Mouse (Mus musculus): ENCODE data around the gene Amotl2.

The Amotl2 gene

GRCm38 (mm10) chr9:102719085-102719484 is 2.6 kb downstream of the Amotl2 start:
- no peak for DNase-seq (ENCODE audit: low read depth, low spot score)

- no peak for DNase-seq (ENCODE audit: low read depth, low spot score)
Observed at GRCm38 (mm10) chr9:102719936-102720566, 3.6 kb downstream of the Amotl2 start.

GRCm38 (mm10) chr9:102720567-102721167 is 4.2 kb downstream of the Amotl2 start:
- no peak for DNase-seq (ENCODE audit: low read depth, low spot score)

GRCm38 (mm10) chr9:102721406-102721978 is 5.0 kb downstream of the Amotl2 start:
- no peak for DNase-seq (ENCODE audit: low read depth, low spot score)

GRCm38 (mm10) chr9:102722071-102722561 is 5.6 kb downstream of the Amotl2 start:
- DNase-seq (ENCODE audit: low read depth, low spot score), result no peak

GRCm38 (mm10) chr9:102722750-102723149 is 6.3 kb downstream of the Amotl2 start:
- no peak for DNase-seq (ENCODE audit: low read depth, low spot score)

GRCm38 (mm10) chr9:102723241-102723709 is 6.8 kb downstream of the Amotl2 start:
- no peak for DNase-seq (ENCODE audit: low read depth, low spot score)

GRCm38 (mm10) chr9:102723990-102724461 is 7.6 kb downstream of the Amotl2 start:
- DNase-seq (ENCODE audit: low read depth, low spot score), result no peak

- no peak for DNase-seq (ENCODE audit: low read depth, low spot score)
Observed at GRCm38 (mm10) chr9:102724942-102725341, 8.5 kb downstream of the Amotl2 start.

GRCm38 (mm10) chr9:102725958-102726654 is 9.6 kb downstream of the Amotl2 start:
- DNase-seq (ENCODE audit: low read depth, low spot score), result no peak

- no peak for DNase-seq (ENCODE audit: low read depth, low spot score)
Observed at GRCm38 (mm10) chr9:102726811-102727210, 10.3 kb downstream of the Amotl2 start.

- DNase-seq (ENCODE audit: low read depth, low spot score), result no peak
Observed at GRCm38 (mm10) chr9:102727662-102728468, 11.4 kb downstream of the Amotl2 start.

- no peak for DNase-seq (ENCODE audit: low read depth, low spot score)
Observed at GRCm38 (mm10) chr9:102728469-102728747, 11.9 kb downstream of the Amotl2 start.

- no peak for DNase-seq (ENCODE audit: low read depth, low spot score)
Observed at GRCm38 (mm10) chr9:102729093-102729845, 12.8 kb downstream of the Amotl2 start.

- DNase-seq (ENCODE audit: low read depth, low spot score), result no peak
Observed at GRCm38 (mm10) chr9:102729876-102730413, 13.5 kb downstream of the Amotl2 start.

GRCm38 (mm10) chr9:102731044-102731471 is 14.6 kb downstream of the Amotl2 start:
- DNase-seq (ENCODE audit: low read depth, low spot score), result no peak

- no peak for DNase-seq (ENCODE audit: low read depth, low spot score)
Observed at GRCm38 (mm10) chr9:102731574-102732175, 15.2 kb downstream of the Amotl2 start.

- DNase-seq (ENCODE audit: low read depth, low spot score), result no peak
Observed at GRCm38 (mm10) chr9:102732326-102732865, 15.9 kb downstream of the Amotl2 start.

- DNase-seq (ENCODE audit: low read depth, low spot score), result no peak
Observed at GRCm38 (mm10) chr9:102733459-102733858, 17.0 kb downstream of the Amotl2 start.
